Mouse (Mus musculus) forebrain, embryonic 11.5 days (tissue): Measurements from ENCODE around the gene Ap1b1. TPM values are rescaled to one million over a fixed set of nuclear protein-coding genes. Genes with fewer than 3 reads are reported as not detected.

Experiments
- ATAC-seq: fragments of 200-750 bp; cut with Nextera tagmentation; replicated peaks from 2 replicates; pipeline ENCODE4 v1.8.0; 2017; ENCODE audit warnings: moderate TSS enrichment; ENCODE audit not compliant: low FRiP score
- DNase-seq: peaks from one replicate; pipeline ENCODE4 v3.0.0-alpha.2; 2017; ENCODE audit warnings: low spot score
- H3K27ac ChIP-seq: fragments of 300-500 bp; sonication (generic); 2 replicates; pipeline ENCODE4 v1.5.1; 2014; ENCODE audit warnings: low read depth, low read length
- H3K27me3 ChIP-seq: fragments of 300-500 bp; sonication (generic); 2 replicates; pipeline ENCODE4 v1.6.1; 2014; ENCODE audit warnings: mild to moderate bottlenecking, low read length, mixed read lengths; ENCODE audit not compliant: control insufficient read depth, insufficient read depth
- H3K36me3 ChIP-seq: fragments of 300-500 bp; sonication (generic); 2 replicates; pipeline ENCODE4 v1.6.1; 2014; ENCODE audit warnings: mild to moderate bottlenecking, low read length, moderate library complexity, mixed read lengths; ENCODE audit not compliant: control insufficient read depth, insufficient read depth
- H3K4me1 ChIP-seq: fragments of 300-500 bp; sonication (generic); replicated peaks from 2 replicates; pipeline ENCODE4 v1.6.1; 2014; ENCODE audit warnings: low read length, mixed read lengths; ENCODE audit not compliant: control insufficient read depth, insufficient read depth
- H3K4me2 ChIP-seq: fragments of 300-500 bp; sonication (generic); 2 replicates; pipeline ENCODE4 v1.6.1; 2014; ENCODE audit warnings: low read depth, mild to moderate bottlenecking, low read length, moderate library complexity, mixed read lengths; ENCODE audit not compliant: severe bottlenecking
- H3K4me3 ChIP-seq: fragments of 300-500 bp; sonication (generic); 2 replicates; pipeline ENCODE4 v1.5.1; 2014; ENCODE audit warnings: low read depth, low read length
- H3K9ac ChIP-seq: fragments of 300-500 bp; sonication (generic); 2 replicates; pipeline ENCODE4 v1.6.1; 2014; ENCODE audit warnings: low read length
- H3K9me3 ChIP-seq: fragments of 300-500 bp; sonication (generic); 2 replicates; pipeline ENCODE4 v1.6.1; 2016; ENCODE audit warnings: low read length, mixed read lengths; ENCODE audit not compliant: control insufficient read depth
- WGBS: fragments of 180-500 bp; shearing (Covaris S2); extraction: QIAGEN DNeasy Blood & Tissue Kit; methylation state at CpG from one replicate; pipeline ENCODE4 v1.1.7; 2014; 5-methylcytosine and 5-hydroxymethylcytosine counted together
- polyA plus RNA-seq: library from polyadenylated mRNA; unstranded; fragments of >200 nt; fragmentation: Nextera tagmentation; extraction: Ambion mirVana; gene quantifications from 2 replicates; pipeline ENCODE4 v1.2.1, GENCODE M21; 2014

Gene Ap1b1
- polyA plus RNA-seq, 1 experiment from 2014 or later, result 59.2 TPM

DNA sequence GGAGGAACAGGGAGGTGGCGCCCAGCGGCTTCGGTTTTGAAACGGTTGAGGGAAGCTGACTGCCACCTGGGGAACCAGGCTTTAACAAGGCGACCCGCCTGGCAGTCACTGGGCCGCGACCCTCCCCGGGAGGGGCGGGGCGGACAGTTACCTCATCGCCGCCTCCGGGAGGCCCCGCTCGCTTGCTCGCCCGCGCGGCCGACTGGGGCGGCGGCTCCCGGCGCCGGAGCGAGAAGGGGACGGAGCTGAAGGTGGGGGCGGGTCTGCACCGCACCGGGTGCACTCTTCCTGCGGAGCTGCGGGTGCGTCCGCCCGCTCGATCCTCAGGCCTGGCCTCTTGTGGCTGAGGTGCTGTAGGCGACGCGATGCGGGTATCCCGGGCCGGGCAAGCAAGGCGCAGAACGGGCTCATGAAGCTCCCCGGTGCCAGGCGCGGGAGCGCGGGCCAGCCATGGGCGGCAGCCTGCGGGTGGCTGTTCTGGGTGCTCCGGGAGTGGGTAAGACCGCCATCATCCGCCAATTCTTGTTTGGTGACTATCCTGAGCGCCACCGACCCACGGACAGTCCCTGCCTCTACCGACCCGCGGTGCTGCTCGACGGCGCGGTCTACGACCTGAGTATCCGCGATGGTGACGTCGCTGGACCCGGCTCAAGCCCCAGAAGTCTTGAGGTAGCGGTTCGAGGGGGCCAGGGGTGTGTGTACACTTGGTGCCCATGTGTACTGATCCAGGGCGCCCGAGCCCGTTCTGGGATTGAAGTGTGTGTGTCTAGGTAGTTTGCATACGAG, 71.4 kb downstream of the Ap1b1 start, which contains the start of gene Rasl10a:
Rasl10a (plus strand) TSS at position 273 of the 786 bp plus-strand sequence.
- no peak within 1 kb of the TSS for H3K27ac ChIP-seq

DNA sequence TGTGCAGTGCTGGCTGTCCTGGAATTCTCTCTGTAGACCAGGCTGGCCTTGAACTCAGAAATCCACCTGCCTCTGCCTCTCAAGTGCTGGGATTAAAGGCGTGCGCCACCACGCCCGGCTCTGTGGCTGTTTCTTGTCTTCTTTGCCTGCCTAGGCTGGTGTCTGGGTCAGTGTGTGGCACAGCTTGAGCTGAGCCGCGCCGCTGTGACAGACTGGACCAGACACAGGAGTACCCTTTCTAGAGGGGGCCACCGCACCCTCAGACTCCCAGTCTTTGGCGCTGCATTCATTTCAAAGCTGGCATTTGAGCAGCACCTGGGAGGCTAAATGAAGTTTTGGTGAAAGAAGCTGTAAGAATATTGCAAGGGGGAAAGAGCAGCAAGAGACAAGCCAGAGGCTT, 72.2 kb downstream of the Ap1b1 start:
- no peaks in the 10 kb centered on the region for H3K36me3 ChIP-seq
- no peak for DNase-seq
- H3K9ac ChIP-seq, result no peak overlapping the region
- no peak overlapping the region for H3K4me2 ChIP-seq
- no peak overlapping the region for H3K27ac ChIP-seq
- peaks cover 75% of the 10 kb centered on the region for H3K27me3 ChIP-seq
- H3K4me1 ChIP-seq, result peaks cover 48% of the 10 kb centered on the region
- ATAC-seq, result no peak
- no peaks in the 10 kb centered on the region for H3K9me3 ChIP-seq
- WGBS, result 28% methylated on average over 9 of the region's 9 CpGs
- no peak overlapping the region for H3K4me3 ChIP-seq

More for the DNA sequence above, 71.4 kb downstream of the Ap1b1 start, which contains the start of gene Rasl10a:
- H3K9me3 ChIP-seq, result no peaks in the 10 kb centered on the region
- ATAC-seq (no peak), DNase-seq (peak; percentile 71)
- H3K4me1 ChIP-seq, result peaks cover 45% of the 10 kb centered on the region
- H3K36me3 ChIP-seq, result no peaks in the 10 kb centered on the region
- 3% methylated on average over 74 of the region's 77 CpGs for WGBS
- H3K9ac ChIP-seq, result peak within 1 kb of the TSS; percentile 50
- H3K4me2 ChIP-seq, result peak within 1 kb of the TSS; percentile 78
- H3K4me3 ChIP-seq, result peak within 1 kb of the TSS; percentile 43
- H3K27me3 ChIP-seq, result peaks cover 67% of the 10 kb centered on the region

DNA sequence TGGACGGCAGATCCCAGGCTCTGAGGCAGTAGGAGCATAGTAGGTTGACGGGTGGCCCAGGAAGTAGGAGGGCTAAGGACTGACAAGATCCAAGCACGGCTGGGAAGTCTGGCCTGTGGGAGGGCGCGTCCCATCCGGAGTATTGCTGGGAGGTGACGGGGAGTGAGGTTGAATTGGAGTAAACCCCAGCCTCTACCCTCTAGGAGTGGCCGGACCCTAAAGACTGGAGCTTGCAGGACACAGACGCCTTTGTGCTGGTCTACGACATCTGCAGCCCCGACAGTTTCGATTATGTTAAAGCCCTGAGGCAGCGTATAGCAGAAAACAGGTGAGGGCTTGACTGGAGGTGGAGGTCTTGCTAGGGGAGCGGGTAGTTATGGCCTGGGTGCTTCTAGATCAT, 72.6 kb downstream of the Ap1b1 start:
- Histone ChIP-seq H3K9ac (no peak overlapping the region), H3K4me3 (no peak overlapping the region), H3K36me3 (no peaks in the 10 kb centered on the region), H3K27ac (no peak overlapping the region), H3K9me3 (no peaks in the 10 kb centered on the region), H3K27me3 (peaks cover 79% of the 10 kb centered on the region), H3K4me2 (no peak overlapping the region), H3K4me1 (peaks cover 51% of the 10 kb centered on the region)
- DNase-seq (no peak), ATAC-seq (no peak)
- 23% methylated on average over 14 of the region's 14 CpGs for WGBS

DNA sequence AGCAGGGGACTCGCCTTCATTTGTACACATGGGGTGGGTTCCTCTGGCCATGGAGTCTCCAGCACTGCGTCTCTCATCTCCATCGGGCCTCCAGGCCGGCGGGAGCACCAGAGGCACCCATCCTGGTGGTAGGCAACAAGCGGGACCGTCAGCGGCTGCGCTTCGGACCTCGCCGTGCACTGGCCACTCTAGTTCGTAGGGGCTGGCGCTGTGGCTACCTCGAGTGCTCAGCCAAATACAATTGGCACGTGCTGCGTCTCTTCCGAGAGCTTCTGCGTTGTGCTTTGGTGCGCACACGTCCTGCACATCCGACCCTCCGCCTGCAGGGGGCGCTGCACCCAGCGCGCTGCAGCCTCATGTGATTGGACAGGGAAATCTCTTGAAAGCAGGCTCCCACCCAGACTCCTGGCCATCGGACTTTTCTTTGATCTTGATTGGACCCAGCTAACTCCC, 73.1 kb downstream of the Ap1b1 start:
- WGBS, result 10% methylated on average over 27 of the region's 27 CpGs
- no peak overlapping the region for H3K9ac ChIP-seq

DNA sequence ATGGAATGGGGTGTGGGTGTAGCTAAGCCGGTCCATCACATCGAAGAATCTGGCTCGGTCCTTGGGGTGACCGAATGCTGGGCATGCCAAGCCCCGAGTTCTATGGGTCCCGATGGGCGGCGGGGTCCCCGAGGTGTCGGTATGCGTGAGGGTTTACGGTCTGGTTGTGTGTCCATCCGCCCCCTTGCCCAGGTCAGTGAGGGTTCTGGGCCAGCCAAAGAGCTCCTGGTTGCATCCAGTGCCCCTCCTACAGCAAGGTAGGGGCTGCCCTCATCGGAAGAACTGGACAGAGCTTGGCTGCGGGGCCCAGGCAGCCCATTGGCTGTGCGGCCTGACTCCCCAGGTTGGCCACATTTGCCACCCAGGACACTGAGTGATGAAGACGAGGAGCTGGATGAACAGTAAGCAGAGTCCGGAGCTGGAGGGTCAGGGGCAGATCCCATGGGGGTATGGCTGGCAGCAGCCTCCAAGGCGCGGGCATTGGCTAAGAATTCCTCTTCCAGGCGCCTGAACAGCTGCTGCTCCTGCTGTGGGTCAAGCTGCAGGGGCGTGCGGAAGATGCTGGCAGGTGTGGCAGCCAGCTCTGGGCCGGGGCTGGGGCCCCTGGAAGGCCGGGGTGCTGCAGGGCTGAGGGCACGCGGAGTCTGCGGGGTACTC, 74.3 kb downstream of the Ap1b1 start:
- Histone ChIP-seq H3K27ac (no peak overlapping the region), H3K9me3 (no peaks in the 10 kb centered on the region), H3K4me1 (peaks cover 49% of the 10 kb centered on the region), H3K27me3 (peaks cover 82% of the 10 kb centered on the region), H3K4me2 (peak overlapping the region; percentile 74), H3K9ac (peak overlapping the region; percentile 47; the same call in 1 of the 2 replicates), H3K36me3 (no peaks in the 10 kb centered on the region), H3K4me3 (peak overlapping the region; percentile 30)
- ATAC-seq (no peak), DNase-seq (peak; percentile 71)
- WGBS, result 51% methylated on average over 28 of the region's 28 CpGs

More for the DNA sequence above, 73.1 kb downstream of the Ap1b1 start:
- H3K4me1 ChIP-seq, result peaks cover 52% of the 10 kb centered on the region
- peak; percentile 78 for DNase-seq
- no peak for ATAC-seq
- H3K4me3 ChIP-seq, result no peak overlapping the region
- no peak overlapping the region for H3K4me2 ChIP-seq
- no peak overlapping the region for H3K27ac ChIP-seq
- peaks cover 84% of the 10 kb centered on the region for H3K27me3 ChIP-seq
- no peaks in the 10 kb centered on the region for H3K9me3 ChIP-seq
- H3K36me3 ChIP-seq, result no peaks in the 10 kb centered on the region

DNA sequence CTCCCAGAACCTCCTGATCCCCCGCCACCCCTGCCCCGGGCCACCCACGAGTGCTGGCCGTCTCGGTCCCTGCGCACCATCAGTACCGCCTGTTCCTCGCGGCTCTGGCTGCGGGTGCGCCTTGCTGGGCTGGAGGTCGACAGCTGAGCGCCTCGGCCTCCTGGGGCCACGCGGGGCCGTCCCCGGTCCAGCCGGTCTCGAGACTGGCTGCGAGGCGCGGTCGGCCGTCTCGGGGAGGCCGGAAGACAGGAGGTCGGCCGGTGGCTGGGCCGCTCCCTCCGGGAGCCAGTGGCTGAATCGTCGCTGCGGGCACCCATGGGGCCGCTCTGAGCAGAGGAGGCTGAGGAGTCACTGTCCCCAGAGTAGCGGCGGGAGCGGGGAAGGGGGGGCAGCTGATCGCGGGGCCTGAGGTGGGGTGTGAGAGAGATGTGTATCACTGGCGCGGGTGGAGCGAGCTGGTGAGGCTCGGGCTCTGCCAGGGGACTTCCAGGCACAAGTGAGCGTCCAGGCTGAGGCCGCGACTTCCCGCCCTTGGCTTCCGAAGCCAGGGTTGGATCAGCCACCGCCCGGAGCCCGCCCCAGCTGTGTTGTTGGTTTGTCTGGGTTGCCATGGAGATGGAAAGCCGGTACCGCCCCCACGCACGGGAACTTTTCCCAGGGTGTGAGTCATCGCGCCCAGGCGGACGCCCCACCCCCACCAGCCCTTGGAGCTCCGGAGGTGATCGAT, 75.0 kb downstream of the Ap1b1 start:
- H3K4me3 ChIP-seq, result peak overlapping the region; percentile 30
- no peak overlapping the region for H3K27ac ChIP-seq
- WGBS, result under 1% methylated on average over 62 of the region's 62 CpGs
- H3K36me3 ChIP-seq, result no peaks in the 10 kb centered on the region
- H3K4me2 ChIP-seq, result peak overlapping the region; percentile 74
- DNase-seq (peak; percentile 91), ATAC-seq (0 out of 2 replicates have a peak, but pooled peaks have one; percentile 13)
- peaks cover 78% of the 10 kb centered on the region for H3K27me3 ChIP-seq
- H3K9me3 ChIP-seq, result no peaks in the 10 kb centered on the region
- H3K4me1 ChIP-seq, result peaks cover 42% of the 10 kb centered on the region
- peak overlapping the region; percentile 47 for H3K9ac ChIP-seq

DNA sequence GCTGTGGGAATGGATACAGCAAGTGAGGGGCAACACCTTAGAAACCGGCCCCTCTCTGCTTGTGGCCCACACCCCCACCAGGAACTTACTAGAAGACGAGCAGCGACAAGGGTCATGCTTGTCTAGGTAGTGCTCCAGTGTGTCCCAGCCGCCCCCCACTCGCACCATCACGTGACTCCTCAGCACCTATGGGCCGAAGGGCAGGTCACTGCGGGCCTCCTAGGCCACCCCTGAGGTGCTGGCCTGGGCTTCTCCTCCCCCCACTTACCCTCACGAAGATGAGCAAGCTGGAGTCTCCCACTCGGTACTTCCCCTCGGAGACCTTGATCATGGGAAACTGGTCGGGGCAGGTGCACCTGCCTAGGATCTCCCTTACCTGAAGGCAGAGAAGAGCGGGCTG, 75.7 kb downstream of the Ap1b1 start:
- peak; percentile 65 for DNase-seq
- 12% methylated on average over 13 of the region's 13 CpGs for WGBS
- H3K27me3 ChIP-seq, result peaks cover 70% of the 10 kb centered on the region
- H3K4me3 ChIP-seq, result peak overlapping the region; percentile 30
- ATAC-seq, result no peak
- H3K4me2 ChIP-seq, result peak overlapping the region; percentile 74
- no peak overlapping the region for H3K27ac ChIP-seq
- H3K9ac ChIP-seq, result no peak overlapping the region
- no peaks in the 10 kb centered on the region for H3K9me3 ChIP-seq
- peaks cover 37% of the 10 kb centered on the region for H3K4me1 ChIP-seq
- no peaks in the 10 kb centered on the region for H3K36me3 ChIP-seq

DNA sequence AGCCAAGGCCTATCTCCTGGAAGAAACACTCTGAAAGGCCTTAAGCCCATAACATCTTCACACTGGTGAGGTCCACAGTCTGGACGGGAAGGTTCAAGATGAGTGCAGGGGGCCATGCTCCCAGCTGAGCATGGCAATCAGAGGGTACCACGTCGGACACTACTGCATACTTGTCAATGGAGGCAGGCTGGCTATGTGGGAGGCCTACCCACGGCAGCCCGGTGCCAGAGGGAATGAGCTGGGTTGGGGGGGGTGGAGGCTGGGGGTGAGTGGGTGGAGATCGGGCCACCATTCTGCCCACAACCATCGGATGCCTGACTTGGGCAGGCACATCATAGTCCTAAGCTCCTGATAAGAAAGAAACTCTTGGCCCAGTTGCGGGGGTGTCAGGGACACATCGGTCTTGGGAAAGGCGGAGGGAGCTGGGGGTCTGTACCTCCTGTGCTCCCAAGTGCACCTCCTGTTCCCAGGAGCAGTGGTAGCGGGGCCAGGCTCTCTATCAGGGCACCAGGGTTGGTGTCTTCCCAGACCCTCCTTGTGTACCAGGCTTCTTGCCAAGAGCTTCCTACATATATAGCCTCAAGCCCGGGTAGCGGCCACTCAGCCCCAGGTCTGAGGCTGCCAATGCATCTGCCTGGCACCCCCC, 76.4 kb downstream of the Ap1b1 start:
- WGBS, result 73% methylated on average over 13 of the region's 13 CpGs
- no peak overlapping the region for H3K4me2 ChIP-seq

More for the DNA sequence above, 76.4 kb downstream of the Ap1b1 start:
- peak; percentile 55 for DNase-seq
- no peak overlapping the region for H3K4me3 ChIP-seq
- no peak for ATAC-seq
- H3K4me1 ChIP-seq, result peaks cover 31% of the 10 kb centered on the region
- no peak overlapping the region for H3K9ac ChIP-seq
- H3K9me3 ChIP-seq, result no peaks in the 10 kb centered on the region
- no peaks in the 10 kb centered on the region for H3K36me3 ChIP-seq
- no peak overlapping the region for H3K27ac ChIP-seq
- H3K27me3 ChIP-seq, result peaks cover 63% of the 10 kb centered on the region
